Mouse (Mus musculus) heart, adult 2 months (tissue): ENCODE measurements around the gene Cplx2.

ENCODE experiments used
- CTCF ChIP-seq: fragments of 200-600 bp; IDR thresholded peaks from 2 replicates; pipeline ENCODE4 v1.8.1; 2022; ENCODE audit warnings: antibody characterized with exemption, mild to moderate bottlenecking, moderate library complexity
- EP300 ChIP-seq: fragments of 200-500 bp; IDR thresholded peaks from 2 replicates; pipeline ENCODE4 v1.6.1; 2011; ENCODE audit warnings: low read depth, low read length, control low read depth; ENCODE audit not compliant: insufficient read depth
- POLR2A ChIP-seq: fragments of 200-500 bp; IDR thresholded peaks from 2 replicates; pipeline ENCODE4 v1.6.1; 2011; ENCODE audit warnings: mild to moderate bottlenecking, low read depth, low read length, control low read depth; ENCODE audit not compliant: insufficient read depth

DNA sequence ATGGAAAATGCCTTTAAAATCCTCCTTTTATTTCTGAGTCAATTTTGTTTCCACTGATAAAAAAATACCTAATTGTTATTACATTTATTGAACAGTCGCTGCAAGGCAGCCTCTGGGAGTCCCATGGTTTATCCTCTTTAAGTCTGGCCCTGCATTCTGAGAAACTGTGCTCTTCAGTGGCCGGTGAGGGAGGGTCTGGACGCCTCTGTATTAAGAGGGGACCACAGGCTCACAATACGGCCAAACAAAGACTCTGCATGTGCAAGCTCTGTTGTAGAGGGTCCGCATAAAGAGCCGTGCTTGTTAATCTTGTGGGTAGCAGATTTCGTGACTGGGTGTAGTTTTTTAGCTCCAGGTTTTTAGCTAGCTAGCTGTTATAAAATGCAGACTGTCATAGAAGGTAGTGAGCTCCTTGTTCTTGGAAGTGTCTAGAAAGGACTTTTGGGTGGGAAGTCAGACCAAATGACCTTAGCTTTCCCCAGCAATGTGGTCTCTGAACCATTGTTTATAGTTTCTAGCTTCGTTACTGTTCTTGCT lies 42.1 kb upstream of the Cplx2 start:
- no peak for TF ChIP-seq CTCF
- TF ChIP-seq POLR2A, result no peak
- no peak for TF ChIP-seq EP300
